Mouse (Mus musculus) adrenal gland, postnatal 36 days (tissue): ENCODE measurements around the gene Rpl36al. TPM values are rescaled to one million over a fixed set of nuclear protein-coding genes. Genes with fewer than 3 reads are reported as not detected.
A peak's percentile ranks its signal among the peaks of the same experiment; 100 is the strongest.

Source experiments
- DNase-seq, 2 experiments: peaks; one replicate each; pipeline ENCODE4 v3.0.0; 2021; ENCODE audit warnings: mixed read lengths in 1 of 2
- microRNA-seq: library from miRNA; unstranded; fragments of <30 nt; microRNA quantifications from one replicate; pipeline ENCODE4 v1.2.0, GENCODE M21; 2021
- total RNA-seq, 2 experiments: library from RNA; stranded (reverse); gene quantifications; 2 replicates each; pipeline ENCODE4 v1.2.3; 2021

The Rpl36al gene
- total RNA-seq, 2 experiments from 2014 or later: 617 to 646 TPM

DNA sequence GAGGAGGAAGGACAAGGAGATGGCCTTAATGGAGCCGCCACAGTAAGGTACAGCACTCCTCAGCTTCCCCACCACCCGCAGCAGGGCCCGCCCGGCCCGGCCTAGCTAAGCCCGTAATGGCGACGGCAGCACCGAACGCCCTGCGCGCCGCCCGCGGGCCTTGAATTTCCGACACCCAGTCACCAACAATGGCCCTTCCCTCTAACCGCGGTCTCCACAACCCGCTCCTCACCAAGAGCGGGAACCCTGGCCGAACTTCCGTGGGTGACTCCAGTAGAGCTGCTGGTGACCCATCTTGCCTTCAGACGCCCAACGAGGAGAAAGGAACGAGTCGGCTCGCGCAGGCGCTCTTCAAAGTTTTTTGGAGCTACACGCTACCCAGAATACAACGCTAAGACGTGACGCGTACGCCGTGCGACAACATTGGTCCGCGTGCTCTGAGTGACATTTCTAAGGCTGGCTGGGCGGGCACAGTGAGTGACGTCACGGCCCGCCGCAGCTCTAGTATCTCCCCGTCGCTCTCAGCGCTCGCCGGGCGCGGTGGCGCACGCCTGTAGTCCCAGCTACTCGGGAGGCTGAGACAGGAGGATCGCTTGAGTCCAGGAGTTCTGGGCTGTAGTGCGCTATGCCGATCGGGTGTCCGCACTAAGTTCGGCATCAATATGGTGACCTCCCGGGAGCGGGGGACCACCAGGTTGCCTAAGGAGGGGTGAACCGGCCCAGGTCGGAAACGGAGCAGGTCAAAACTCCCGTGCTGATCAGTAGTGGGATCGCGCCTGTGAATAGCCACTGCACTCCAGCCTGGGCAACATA, 24.9 kb downstream of the Rpl36al start, which contains the start of gene Rps29:
Rps29 (minus strand) TSS at position 422 of the 813 bp plus-strand sequence.
- peak; percentile 95 to 96 for DNase-seq

DNA sequence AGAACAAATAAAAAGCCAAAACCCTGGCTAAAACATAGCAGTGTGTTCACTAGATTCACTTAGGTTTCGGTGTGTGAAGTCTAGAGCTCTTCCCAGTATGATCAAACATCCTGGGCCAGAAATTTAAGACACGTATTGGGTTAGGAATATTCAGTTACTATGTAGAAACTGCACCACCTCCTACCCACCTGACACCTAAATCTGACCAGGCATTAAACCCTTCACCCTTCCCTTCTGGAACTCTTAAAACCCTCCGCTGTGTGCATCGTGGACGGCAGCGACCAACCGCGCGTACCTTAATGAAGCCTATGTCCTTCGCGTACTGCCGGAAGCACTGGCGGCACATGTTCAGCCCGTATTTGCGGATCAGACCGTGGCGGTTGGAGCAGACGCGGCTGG, 25.5 kb downstream of the Rpl36al start:
- DNase-seq: no peak

DNA sequence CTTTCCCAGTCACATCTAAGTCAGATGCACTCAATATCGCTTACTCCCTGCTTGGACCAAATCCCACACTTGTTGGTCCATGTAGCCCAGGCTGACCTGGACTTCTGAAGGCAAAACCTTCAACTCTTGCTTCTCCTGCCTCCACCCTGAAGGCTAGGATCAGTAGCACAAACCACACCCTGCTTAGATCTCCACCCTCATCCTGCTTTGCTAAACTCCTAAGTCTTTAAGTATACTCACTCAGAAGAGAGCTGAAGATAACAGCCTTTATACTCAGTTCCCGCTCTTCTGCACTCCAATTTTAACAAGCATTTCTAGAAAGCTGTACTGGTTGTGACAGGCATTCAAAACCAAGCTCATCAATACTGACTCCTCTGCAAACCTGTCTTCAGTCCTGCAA, 26.8 kb downstream of the Rpl36al start:
- no peak for DNase-seq

DNA sequence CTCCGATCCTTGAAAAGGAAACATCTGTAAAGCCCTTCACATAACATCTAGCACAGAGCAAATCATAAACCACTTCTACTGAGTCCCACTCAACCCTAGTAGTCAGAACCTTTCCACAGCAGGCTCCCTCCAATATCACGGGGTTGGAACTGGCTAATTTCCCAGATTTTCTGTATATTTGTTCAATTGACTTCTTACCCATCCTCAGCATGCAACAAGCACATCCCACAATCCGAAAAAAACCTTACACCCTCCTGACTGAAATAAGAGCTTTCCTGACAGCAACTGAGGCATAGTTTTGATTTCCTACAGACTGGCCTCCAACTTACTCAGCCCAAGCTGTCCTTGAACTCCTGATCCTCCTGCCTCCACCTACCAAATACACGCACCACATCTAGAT, 27.4 kb downstream of the Rpl36al start:
- DNase-seq: no peak

DNA sequence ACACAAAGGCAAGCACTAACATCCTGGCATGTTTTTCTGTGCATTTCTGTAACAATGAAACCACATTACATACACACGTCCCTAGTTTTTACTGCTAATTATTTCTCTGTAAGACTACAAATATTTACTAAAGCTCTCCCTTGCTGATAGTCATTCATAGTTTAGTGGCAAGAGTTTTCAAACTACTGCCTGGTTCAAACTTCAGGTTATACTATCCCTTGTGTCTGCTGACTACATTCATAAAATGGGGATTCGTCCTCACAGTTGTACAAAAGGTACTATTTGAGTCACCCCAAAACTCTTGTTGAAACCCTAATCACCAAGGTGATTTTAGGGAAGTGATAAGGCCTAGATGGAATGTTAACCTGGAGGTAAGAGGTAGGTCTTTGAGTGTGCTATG, 28.0 kb downstream of the Rpl36al start:
- DNase-seq: no peak

DNA sequence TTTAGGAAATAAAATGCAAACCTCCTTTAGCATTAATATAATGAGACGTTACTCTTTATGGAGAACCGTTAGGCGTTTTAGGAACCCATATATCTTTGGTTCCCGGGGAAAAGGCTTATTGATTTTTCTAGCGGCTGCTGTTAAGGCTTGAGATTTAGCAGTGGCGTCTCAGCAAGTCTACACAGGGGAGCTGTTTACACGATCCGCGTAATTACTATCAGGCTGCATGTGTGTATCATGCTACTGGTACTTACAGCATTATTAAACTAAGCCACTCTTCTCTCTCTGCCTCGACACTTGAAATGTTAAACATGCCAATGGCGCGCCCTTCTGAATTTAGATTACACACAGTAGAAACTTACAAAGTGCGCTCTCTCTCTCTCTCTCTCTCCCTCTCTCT, 33.8 kb downstream of the Rpl36al start:
- DNase-seq: no peak

DNA sequence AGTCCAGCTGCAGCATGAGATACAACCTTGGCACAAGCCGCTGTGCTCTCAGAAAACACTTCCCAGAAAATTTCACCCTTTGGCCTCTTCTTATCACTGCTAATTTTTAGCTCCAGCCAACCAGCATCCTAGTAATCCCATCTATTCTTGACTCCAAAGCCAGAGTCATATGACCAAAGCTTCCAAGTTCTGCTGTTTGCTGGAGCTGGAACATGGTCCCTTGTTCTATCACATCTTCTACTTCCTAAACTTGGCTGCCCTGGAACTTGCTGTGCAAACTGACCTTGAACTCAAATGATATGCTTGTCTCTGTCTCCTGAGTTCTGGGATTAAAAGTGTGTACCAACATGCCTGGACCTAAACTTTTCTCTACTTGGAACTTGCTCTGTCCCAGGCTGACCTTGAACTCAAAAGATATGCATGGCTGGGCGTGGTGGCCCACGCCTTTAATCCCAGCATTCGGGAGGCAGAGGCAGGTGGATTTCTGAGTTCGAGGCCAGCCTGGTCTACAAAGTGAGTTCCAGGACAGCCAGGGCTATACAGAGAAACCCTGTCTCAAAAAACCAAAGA, 36.6 kb downstream of the Rpl36al start:
- DNase-seq: no peak

DNA sequence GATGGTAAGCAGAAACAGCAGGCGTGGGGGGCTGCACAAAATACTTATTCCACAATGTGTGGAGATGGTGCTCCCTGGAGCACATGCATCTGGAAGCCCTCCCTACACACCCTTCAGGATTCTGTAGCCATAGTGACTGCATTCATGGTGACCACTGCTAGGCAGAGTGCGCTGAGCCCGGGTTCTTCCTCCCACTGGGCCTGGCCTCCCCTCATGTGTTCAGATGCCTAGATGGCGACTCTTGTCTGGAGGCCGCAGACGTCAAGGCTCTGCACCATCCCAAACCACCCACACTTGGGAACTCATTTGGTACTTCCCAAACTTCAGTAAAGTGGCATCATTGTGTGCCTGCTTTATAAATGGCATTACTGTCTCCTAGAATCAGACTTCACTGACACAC, 40.4 kb downstream of the Rpl36al start:
- no peak for DNase-seq

DNA sequence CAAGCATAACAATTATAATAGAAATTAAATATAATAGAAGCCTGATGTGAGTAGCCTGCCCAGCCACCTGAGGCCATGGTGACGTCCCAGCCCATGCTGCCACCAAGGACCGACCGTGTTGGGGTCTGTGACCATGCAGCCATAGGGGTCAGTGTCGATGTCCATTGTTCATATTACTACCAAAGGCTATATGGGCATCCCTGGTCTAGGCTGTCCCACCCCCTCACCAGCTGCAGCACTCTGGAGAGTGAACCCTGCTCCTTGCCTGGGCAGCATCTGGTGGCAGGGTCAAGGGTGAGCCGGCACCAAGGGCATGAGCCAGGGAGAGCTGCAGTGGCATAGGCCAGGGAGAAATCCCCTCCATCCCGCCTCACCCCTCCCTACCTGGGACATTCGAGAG, 44.0 kb downstream of the Rpl36al start:
- DNase-seq: no peak

DNA sequence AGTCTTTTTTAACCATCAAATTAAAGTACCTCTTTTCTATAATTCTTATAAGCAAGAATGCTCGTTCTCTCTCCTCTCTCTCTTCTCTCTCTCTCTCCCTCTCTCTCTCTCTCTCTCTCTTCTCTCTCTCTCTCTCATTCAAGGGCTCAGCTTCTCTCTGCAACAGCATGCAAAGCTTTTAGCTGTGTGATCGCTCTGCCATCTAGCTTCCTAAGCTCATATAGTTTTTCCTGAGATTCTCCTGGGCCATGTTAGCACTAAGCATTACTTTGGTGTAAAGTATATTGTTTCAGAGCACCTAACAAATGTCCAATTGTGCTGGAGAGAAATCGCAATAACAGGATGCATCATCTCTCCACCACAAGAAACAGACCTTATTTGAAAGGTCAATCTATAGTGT, 44.7 kb downstream of the Rpl36al start:
- no peak for DNase-seq

Small RNAs within 50 kb of the gene (microRNA-seq; reads per million reads assigned to microRNA genes)
- gene Gm47287 (not detected), gene Gm47295 (3.5 reads per million, percentile 9 among the genes with 10 or more reads in this experiment)

Other genes with a start within 250 kb of the Rpl36al start
- gene Rps29, start 24.9 kb downstream of the Rpl36al start, total RNA-seq: 1,000 to 10,000 TPM; 1,319 to 1,411 TPM
- gene Lrr1, start 15.3 kb downstream of the Rpl36al start, total RNA-seq: under 1 TPM; 0.46 to 0.86 TPM
- 10 to 100 TPM; 68.5 to 76.3 TPM for gene Mgat2, start 74 bp upstream of the Rpl36al start, total RNA-seq
- 1 to 10 TPM; 4.9 to 6.3 TPM for gene Gm49383, start 13.0 kb upstream of the Rpl36al start, total RNA-seq
- gene Dnaaf2, start 14.3 kb upstream of the Rpl36al start, total RNA-seq: 1 to 10 TPM in 1 of 2 experiments, under 1 TPM in 1; 0.93 to 1.2 TPM
- 1 to 10 TPM; 4.8 to 5.7 TPM for gene Gm49384, start 20.2 kb upstream of the Rpl36al start, total RNA-seq
- gene Pole2, start 44.1 kb upstream of the Rpl36al start, total RNA-seq: 1 to 10 TPM; 3.0 TPM
- 1 to 10 TPM; 4.9 to 8.0 TPM for gene Klhdc1, start 57.1 kb upstream of the Rpl36al start, total RNA-seq
- 10 to 100 TPM; 58.1 to 69.0 TPM for gene Klhdc2, start 112.6 kb upstream of the Rpl36al start, total RNA-seq
- gene Nemf, start 173.1 kb upstream of the Rpl36al start, total RNA-seq: 10 to 100 TPM; 43.7 to 45.6 TPM
- gene Arf6, start 188.1 kb upstream of the Rpl36al start, total RNA-seq: 100 to 1,000 TPM; 114 to 154 TPM
- gene Gm9887, start 188.4 kb upstream of the Rpl36al start, total RNA-seq: 1 to 10 TPM in 1 of 2 experiments, not detected in 1; 1.1 TPM